Mouse (Mus musculus): ENCODE data around the gene Palm2.

DNA sequence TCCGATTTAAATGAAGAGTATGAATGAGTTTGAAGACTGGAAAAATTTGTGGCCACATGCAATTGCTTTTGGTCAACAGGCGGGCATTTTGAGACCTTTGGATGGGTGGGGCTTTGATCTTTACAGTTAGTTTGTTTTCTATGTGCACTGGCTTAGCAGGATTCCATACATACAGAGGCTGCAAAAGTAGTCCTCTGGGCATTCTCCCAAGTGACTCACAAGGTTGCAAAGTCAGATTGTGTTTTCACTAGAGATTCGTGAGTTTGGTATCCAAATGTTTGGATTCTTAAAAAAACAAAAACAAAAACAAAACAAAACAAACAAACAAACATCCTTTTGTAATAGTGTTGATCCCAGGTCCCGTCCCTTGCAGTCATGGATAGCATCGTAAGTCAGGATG lies 141.6 kb downstream of the Palm2 start:
- TF ChIP-seq CTCF (conservative IDR thresholded peaks at IDR 0.05; ENCODE audit: insufficient read depth, insufficient read length, low read depth, low read length) (no peak), POLR2A (IDR thresholded peaks at IDR 0.05; ENCODE audit: low read depth, low read length) (no peak)
